Mouse (Mus musculus) spleen, adult 12 weeks (tissue): ENCODE data around the gene Hist2h4.
"Not testable (repeated sequence)": the region's sequence is repeated elsewhere in the genome, so short reads cannot be mapped to it uniquely, and the experiment has no call there.

Source experiments
- DNase-seq: peaks from one replicate; pipeline ENCODE4 v3.0.0; 2022; ENCODE audit warnings: low spot score

Hist2h4 gene

GRCm38 (mm10) chr3:96262979-96263550, at the start of gene Hist2h4:
Gene Hist2h4 (minus strand): TSS chr3:96263311.
- peak; percentile 97 for DNase-seq

GRCm38 (mm10) chr3:96312341-96313098, 49.4 kb upstream of the Hist2h4 start:
- no peak for DNase-seq

GRCm38 (mm10) chr3:96309441-96309840, 46.3 kb upstream of the Hist2h4 start:
- DNase-seq = no peak

GRCm38 (mm10) chr3:96306506-96306905, 43.4 kb upstream of the Hist2h4 start:
- no peak for DNase-seq

- DNase-seq = no peak
Observed at GRCm38 (mm10) chr3:96302076-96302475, 39.0 kb upstream of the Hist2h4 start.

- DNase-seq = no peak
Observed at GRCm38 (mm10) chr3:96300706-96301529, 37.8 kb upstream of the Hist2h4 start.

- no peak for DNase-seq
Observed at GRCm38 (mm10) chr3:96299562-96299961, 36.5 kb upstream of the Hist2h4 start.

GRCm38 (mm10) chr3:96298360-96298759, 35.2 kb upstream of the Hist2h4 start:
- DNase-seq = no peak

GRCm38 (mm10) chr3:96293787-96294186, 30.7 kb upstream of the Hist2h4 start, which contains the start of gene Fcgr1:
Gene Fcgr1 (minus strand): TSS chr3:96293969.
- DNase-seq = no peak

- DNase-seq = no peak
Observed at GRCm38 (mm10) chr3:96293368-96293767, 30.3 kb upstream of the Hist2h4 start.

- DNase-seq = no peak
Observed at GRCm38 (mm10) chr3:96292641-96293040, 29.5 kb upstream of the Hist2h4 start.

- DNase-seq = not testable (repeated sequence)
Observed at GRCm38 (mm10) chr3:96290727-96291126, 27.6 kb upstream of the Hist2h4 start.

- DNase-seq = no peak
Observed at GRCm38 (mm10) chr3:96289201-96289600, 26.1 kb upstream of the Hist2h4 start.

- DNase-seq = not testable (repeated sequence)
Observed at GRCm38 (mm10) chr3:96287334-96287733, 24.2 kb upstream of the Hist2h4 start.

GRCm38 (mm10) chr3:96284457-96284856, 21.3 kb upstream of the Hist2h4 start:
- no peak for DNase-seq

GRCm38 (mm10) chr3:96280660-96281059, 17.5 kb upstream of the Hist2h4 start:
- DNase-seq = no peak

GRCm38 (mm10) chr3:96277800-96278624, 14.9 kb upstream of the Hist2h4 start:
- DNase-seq = peak; percentile 86

GRCm38 (mm10) chr3:96277428-96277799, 14.3 kb upstream of the Hist2h4 start:
- DNase-seq = peak; percentile 49

GRCm38 (mm10) chr3:96273591-96274465, 10.7 kb upstream of the Hist2h4 start:
- peak; percentile 45 for DNase-seq

- DNase-seq = peak; percentile 92
Observed at GRCm38 (mm10) chr3:96269511-96270474, 6.7 kb upstream of the Hist2h4 start, which contains the start of gene Hist2h2bb. Gene Hist2h2bb (plus strand): TSS chr3:96269752.
